Mouse (Mus musculus) kidney, adult 2 months (tissue): ENCODE measurements around the gene Fhod1. TPM values are rescaled to one million over a fixed set of nuclear protein-coding genes. Genes with fewer than 3 reads are reported as not detected.

Source experiments
- DNase-seq: peaks from one replicate; pipeline ENCODE4 v3.0.0; 2021
- H3K27ac ChIP-seq: fragments of 200-500 bp; 2 replicates; pipeline ENCODE4 v1.5.1; 2012; ENCODE audit warnings: low read depth, low read length, control low read depth, inconsistent platforms; ENCODE audit not compliant: insufficient read depth
- H3K27me3 ChIP-seq: fragments of 200-500 bp; replicated peaks from 2 replicates; pipeline ENCODE4 v1.6.1; 2012; ENCODE audit warnings: mild to moderate bottlenecking, moderate library complexity, low read length, inconsistent platforms; ENCODE audit not compliant: control insufficient read depth, insufficient read depth
- H3K36me3 ChIP-seq: fragments of 200-500 bp; 2 replicates; pipeline ENCODE4 v1.6.1; 2012; ENCODE audit warnings: mild to moderate bottlenecking, moderate library complexity, low read length, inconsistent platforms; ENCODE audit not compliant: control insufficient read depth, insufficient read depth
- H3K4me1 ChIP-seq: fragments of 200-500 bp; 2 replicates; pipeline ENCODE4 v1.6.1; 2011; ENCODE audit warnings: low read length; ENCODE audit not compliant: control insufficient read depth, insufficient read depth
- H3K4me3 ChIP-seq: fragments of 200-500 bp; 2 replicates; pipeline ENCODE4 v1.5.1; 2011; ENCODE audit warnings: mild to moderate bottlenecking, low read depth, low read length, control low read depth; ENCODE audit not compliant: insufficient read depth
- CTCF ChIP-seq: fragments of 200-500 bp; conservative IDR thresholded peaks from 2 replicates; pipeline ENCODE4 v1.5.1; 2011; ENCODE audit warnings: low read depth, mild to moderate bottlenecking, control low read depth, low read length, moderate library complexity, mixed read lengths; ENCODE audit not compliant: insufficient read depth, insufficient read length
- POLR2A ChIP-seq: fragments of 200-500 bp; IDR thresholded peaks from one replicate; pipeline ENCODE4 v1.6.1; 2011; ENCODE audit warnings: low read depth, low read length, control low read depth
- WGBS: fragments of 180-500 bp; shearing (Covaris S2); methylation state at CpG from one replicate; pipeline ENCODE4 v1.1.7; 2018; 5-methylcytosine and 5-hydroxymethylcytosine counted together
- polyA plus RNA-seq: library from polyadenylated mRNA; depleted of rRNA; stranded (reverse); fragments of >200 nt; gene quantifications from 2 replicates; pipeline ENCODE4 v1.2.3, GENCODE M21; 2012

The Fhod1 gene
- polyA plus RNA-seq, 1 experiment = 20.0 TPM

DNA sequence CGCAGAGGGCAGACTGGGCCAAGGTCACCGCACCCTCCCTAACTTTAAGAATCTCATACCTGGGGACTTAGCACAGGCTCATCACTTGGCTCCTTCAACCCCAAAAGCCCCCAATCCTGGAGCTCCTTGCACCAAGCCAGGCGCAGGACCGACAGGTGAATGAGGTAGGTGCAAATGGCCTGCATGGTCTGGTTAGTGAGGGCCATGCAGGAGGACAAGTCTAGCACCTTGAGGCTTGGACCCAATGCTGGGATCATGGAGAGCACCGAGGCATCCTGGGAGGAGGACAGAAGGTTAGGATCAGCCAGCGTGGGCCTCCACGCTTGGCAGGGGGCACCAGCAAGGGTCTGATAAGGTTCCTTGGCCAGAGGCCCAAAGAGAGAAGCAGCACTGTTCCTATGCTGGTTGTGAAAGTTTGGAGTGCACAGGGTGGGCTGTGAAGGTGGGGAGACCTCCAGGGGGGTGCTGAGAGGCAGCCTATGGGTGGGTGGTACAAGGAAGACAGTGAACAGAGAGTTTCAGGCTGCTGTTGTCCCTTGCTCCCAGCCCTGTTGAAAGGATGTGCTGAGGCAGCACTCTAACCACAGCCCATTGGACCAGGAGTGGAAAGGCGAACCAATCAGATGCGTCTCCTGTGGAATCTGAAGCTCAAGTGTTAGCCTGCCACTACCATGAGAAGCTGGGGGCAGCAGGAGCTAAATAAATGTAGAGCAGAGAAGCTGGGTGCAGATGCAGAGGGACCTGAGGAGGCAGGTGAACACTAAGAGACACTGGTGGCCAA lies 33.9 kb downstream of the Fhod1 start:
- Histone ChIP-seq H3K27ac (no peak overlapping the region), H3K27me3 (no peaks in the 10 kb centered on the region), H3K36me3 (no peaks in the 10 kb centered on the region), H3K4me1 (no peaks in the 10 kb centered on the region), H3K4me3 (no peak overlapping the region)
- TF ChIP-seq POLR2A (no peak), CTCF (no peak)
- 90% methylated on average over 9 of the region's 9 CpGs for WGBS
- no peak for DNase-seq

DNA sequence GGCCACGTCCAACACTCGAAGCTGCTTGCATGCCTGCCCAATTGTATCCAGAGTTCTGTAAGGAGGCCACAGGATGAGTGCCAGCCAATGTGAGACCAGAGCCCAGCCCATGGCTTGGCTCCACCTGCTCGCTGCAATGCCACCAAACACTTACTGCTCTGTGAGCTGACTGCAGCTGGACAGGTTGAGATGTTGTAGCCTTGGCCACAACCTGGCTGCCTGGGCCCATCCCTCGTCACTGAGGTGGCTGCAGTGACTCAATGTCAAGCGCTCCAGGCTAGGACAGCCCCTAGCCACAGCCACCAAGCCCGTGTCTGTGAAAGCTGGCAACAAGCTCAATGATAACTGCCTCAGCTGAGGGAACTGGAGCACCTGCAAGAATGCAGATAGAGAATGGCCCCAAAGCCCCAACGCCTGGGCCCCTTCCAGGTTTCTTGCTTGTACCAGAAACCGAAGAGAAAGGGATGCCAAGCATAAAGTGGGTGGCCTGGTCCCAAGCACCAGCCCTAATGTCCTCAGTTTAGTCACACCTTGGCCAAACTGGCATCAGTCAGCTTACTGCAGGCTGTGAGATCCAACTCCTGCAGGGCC lies 34.8 kb downstream of the Fhod1 start:
- 91% methylated on average over 8 of the region's 8 CpGs for WGBS
- DNase-seq = no peak

DNA sequence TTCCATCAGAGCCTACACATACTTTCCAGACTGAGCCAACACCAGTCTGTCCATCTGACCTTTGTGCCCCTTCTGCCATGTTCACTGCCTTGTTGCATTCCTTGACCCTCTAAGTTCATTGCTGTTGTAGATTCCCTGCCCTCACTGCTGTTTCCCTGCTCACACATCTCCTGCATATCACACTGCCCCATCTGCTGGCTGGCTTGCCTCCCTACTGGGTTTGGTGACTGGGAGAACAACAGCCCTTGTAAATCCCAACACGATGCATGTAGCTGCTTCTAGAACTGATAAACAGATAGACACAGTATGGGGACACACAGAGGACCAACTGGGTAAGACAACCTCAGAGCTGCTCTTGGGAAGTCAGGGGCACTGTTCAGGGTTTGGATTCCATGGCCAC lies 36.0 kb downstream of the Fhod1 start:
- Histone ChIP-seq H3K4me3 (no peak overlapping the region), H3K27me3 (no peaks in the 10 kb centered on the region), H3K36me3 (no peaks in the 10 kb centered on the region), H3K27ac (no peak overlapping the region), H3K4me1 (0 out of 2 replicates have a peak, but pooled peaks cover 2% of the 10 kb centered on the region)
- TF ChIP-seq CTCF (no peak), POLR2A (no peak)
- 85% methylated on average over 1 of the region's 1 CpGs for WGBS
- DNase-seq = no peak

More for the DNA sequence above, 34.8 kb downstream of the Fhod1 start:
- Histone ChIP-seq H3K4me1 (no peaks in the 10 kb centered on the region), H3K36me3 (no peaks in the 10 kb centered on the region), H3K27ac (no peak overlapping the region), H3K27me3 (no peaks in the 10 kb centered on the region), H3K4me3 (no peak overlapping the region)
- TF ChIP-seq POLR2A (no peak), CTCF (no peak)

DNA sequence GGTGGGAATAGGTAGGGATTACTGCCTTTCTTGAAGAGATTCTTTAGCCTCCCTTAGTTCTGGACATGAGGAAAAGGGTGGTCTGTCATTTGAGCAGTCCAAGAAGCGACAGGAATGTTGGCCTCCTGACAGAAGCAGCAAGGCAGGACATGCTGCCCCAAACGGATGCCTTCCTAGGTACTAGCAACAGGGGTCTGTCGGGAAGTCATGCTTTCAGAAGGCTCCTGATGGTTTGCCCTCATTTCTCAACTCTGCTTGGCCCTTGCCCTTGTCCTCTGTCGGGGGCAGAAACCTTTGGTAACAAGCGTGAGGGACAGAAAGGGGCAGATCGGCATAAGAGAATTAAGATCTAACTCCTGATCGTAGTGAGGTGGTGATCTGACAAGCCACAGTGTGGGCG lies 37.6 kb downstream of the Fhod1 start:
- Histone ChIP-seq H3K4me1 (peaks cover 9% of the 10 kb centered on the region; the same call in 1 of the 2 replicates), H3K4me3 (no peak overlapping the region), H3K27me3 (no peaks in the 10 kb centered on the region), H3K27ac (no peak overlapping the region), H3K36me3 (no peaks in the 10 kb centered on the region)
- WGBS = 74% methylated on average over 8 of the region's 8 CpGs
- DNase-seq = no peak
- no peak for TF ChIP-seq CTCF
- TF ChIP-seq POLR2A = no peak

DNA sequence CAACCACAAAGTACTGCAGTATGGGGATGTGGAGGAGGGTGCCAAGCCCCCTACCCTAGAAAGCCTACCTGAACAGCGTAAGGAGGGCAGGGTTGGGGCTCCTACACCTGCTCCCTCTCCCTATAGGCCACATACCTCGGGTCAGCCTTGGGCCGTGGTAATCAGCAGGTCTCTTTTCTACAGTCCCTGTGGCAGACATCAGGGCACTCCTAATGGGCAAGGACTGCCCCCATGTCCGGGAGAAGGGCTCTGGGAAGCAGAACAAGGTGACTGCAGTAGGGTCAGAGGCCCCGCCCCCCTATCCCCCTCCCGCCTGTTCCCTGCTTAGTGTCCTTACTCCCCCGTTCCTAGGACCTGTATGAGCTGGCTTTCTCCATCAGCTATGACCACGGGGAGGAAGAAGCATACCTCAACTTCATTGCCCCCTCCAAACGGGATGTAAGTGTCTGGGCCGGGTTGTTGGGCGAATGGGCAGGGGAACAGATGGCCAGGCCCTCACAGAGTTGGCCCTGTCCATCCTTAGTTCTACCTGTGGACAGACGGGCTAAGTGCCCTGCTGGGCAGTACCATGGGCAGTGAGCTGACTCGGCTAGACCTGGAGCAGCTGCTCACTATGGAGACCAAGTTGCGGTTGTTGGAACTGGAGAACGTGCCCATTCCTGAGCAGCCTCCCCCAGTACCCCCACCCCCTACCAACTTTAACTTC lies 38.5 kb downstream of the Fhod1 start:
- no peak for TF ChIP-seq CTCF
- no peak for TF ChIP-seq POLR2A
- Histone ChIP-seq H3K4me1 (peaks cover 9% of the 10 kb centered on the region; the same call in 1 of the 2 replicates), H3K27ac (no peak overlapping the region), H3K36me3 (no peaks in the 10 kb centered on the region), H3K27me3 (no peaks in the 10 kb centered on the region), H3K4me3 (no peak overlapping the region)
- 75% methylated on average over 15 of the region's 15 CpGs for WGBS
- no peak for DNase-seq

DNA sequence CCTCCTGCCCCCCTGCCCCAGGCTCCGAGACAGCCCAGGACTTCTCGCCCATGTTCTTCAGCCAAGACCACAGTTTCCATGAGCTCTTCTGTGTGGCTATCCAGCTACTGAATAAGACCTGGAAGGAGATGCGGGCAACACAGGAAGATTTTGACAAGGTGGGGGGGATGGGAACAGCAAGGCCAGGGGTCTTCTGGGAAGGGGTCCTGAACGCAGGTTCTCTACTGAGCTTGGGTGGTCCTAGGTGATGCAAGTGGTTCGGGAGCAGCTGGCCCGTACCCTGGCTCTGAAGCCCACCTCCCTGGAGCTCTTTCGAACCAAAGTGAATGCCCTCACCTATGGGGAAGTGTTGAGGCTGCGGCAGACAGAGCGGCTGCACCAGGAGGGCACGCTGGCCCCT lies 39.3 kb downstream of the Fhod1 start:
- no peak for DNase-seq
- H3K4me3 ChIP-seq = no peak overlapping the region
- no peaks in the 10 kb centered on the region for H3K27me3 ChIP-seq
- no peaks in the 10 kb centered on the region for H3K36me3 ChIP-seq
- H3K27ac ChIP-seq = no peak overlapping the region
- 95% methylated on average over 10 of the region's 10 CpGs for WGBS
- peaks cover 9% of the 10 kb centered on the region; the same call in 1 of the 2 replicates for H3K4me1 ChIP-seq
- TF ChIP-seq POLR2A = no peak
- no peak for TF ChIP-seq CTCF

DNA sequence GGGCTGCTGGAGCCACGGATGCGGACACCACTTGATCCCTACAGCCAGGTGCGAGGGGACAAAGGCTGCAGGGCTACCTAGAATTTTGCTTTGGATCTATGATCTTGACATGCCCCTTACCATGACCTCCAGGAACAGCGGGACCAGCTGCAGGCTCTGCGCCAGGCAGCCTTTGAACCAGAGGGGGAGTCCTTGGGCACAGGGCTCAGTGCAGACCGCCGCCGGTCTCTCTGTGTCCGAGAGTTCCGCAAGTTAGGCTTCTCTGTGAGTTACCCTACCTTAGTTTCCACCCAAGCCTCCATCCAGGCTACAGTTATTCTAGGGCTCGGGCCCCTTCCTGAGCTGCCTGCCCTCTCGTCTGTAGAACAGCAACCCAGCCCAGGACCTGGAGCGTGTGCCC lies 40.1 kb downstream of the Fhod1 start:
- 82% methylated on average over 13 of the region's 13 CpGs for WGBS
- Histone ChIP-seq H3K27me3 (no peaks in the 10 kb centered on the region), H3K4me1 (peaks cover 9% of the 10 kb centered on the region; the same call in 1 of the 2 replicates), H3K4me3 (no peak overlapping the region), H3K27ac (no peak overlapping the region), H3K36me3 (no peaks in the 10 kb centered on the region)
- no peak for DNase-seq
- TF ChIP-seq POLR2A (no peak), CTCF (no peak)
